Mouse (Mus musculus): ENCODE results near the gene Hnrnpa2b1. TPM values are rescaled to one million over a fixed set of nuclear protein-coding genes. Genes with fewer than 3 reads are reported as not detected.

Gene Hnrnpa2b1
- polyA plus RNA-seq, 1 experiment from 2014 or later = 1,808 TPM

GRCm38 (mm10) chr6:51416433-51416832 lies 53.3 kb downstream of the Hnrnpa2b1 start:
- no peak overlapping the region for H3K4me2 ChIP-seq (ENCODE audit: low read depth, low read length, severe bottlenecking)
- DNase-seq (ENCODE audit: low spot score) = no peak
- H3K4me3 ChIP-seq (ENCODE audit: low read depth, low read length) = no peak overlapping the region
- ATAC-seq (replicated peaks; ENCODE audit: low FRiP score) = no peak
- H3K27me3 ChIP-seq (ENCODE audit: control insufficient read depth, insufficient read depth, low read length) = no peaks in the 10 kb centered on the region
- no peaks in the 10 kb centered on the region for H3K36me3 ChIP-seq (ENCODE audit: control insufficient read depth, insufficient read depth, low read length)
- H3K9ac ChIP-seq (ENCODE audit: low read length) = no peak overlapping the region
- H3K27ac ChIP-seq (ENCODE audit: low read depth, low read length) = no peak overlapping the region
- H3K9me3 ChIP-seq (ENCODE audit: control insufficient read depth, low read length) = no peaks in the 10 kb centered on the region
- 70% methylated on average over 1 of the region's 1 CpGs for WGBS
- no peaks in the 10 kb centered on the region for H3K4me1 ChIP-seq (replicated peaks; ENCODE audit: control insufficient read depth, insufficient read depth, low read length)

Other genes with a start within 250 kb of the Hnrnpa2b1 start
- 1.1 and 1.5 TPM in 2 replicates for gene Nfe2l3, start 37.2 kb downstream of the Hnrnpa2b1 start, polyA plus RNA-seq (2014; fragmentation: Nextera tagmentation; extraction: Ambion mirVana)
- gene Cbx3, start 466 bp upstream of the Hnrnpa2b1 start, polyA plus RNA-seq (2014; fragmentation: Nextera tagmentation; extraction: Ambion mirVana) = 645 and 735 TPM in 2 replicates
- 40.1 and 41.4 TPM in 2 replicates for gene Snx10, start 54.0 kb upstream of the Hnrnpa2b1 start, polyA plus RNA-seq (2014; fragmentation: Nextera tagmentation; extraction: Ambion mirVana)

Data from forebrain, embryonic 11.5 days (tissue).